Mouse (Mus musculus): Measurements from ENCODE around the gene Sec14l2. TPM values are rescaled to one million over a fixed set of nuclear protein-coding genes. Genes with fewer than 3 reads are reported as not detected.
"Not testable (repeated sequence)": the region's sequence is repeated elsewhere in the genome, so short reads cannot be mapped to it uniquely, and the experiment has no call there.

Sec14l2 gene
- total RNA-seq, 1 experiment from 2014 or later, result 1.8 TPM

DNA sequence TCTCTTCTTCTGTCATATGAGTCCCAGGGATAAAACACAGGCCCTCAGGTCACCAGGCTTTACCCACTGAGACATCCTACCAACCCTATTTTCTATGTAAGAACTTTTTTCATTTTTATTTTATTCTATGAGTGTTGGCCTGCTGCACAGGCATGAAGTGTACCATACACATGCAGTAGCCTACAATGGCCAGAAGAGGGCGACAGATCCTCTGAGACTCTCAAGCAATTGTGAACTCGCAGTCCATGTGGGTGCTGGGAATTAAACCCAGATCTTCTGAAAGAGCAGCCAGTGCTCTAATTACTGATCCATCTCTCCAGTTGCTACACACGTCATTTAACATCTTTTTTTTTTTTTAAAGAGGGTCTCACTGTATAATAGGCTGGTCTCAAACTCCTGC, 10.2 kb upstream of the Sec14l2 start:
- no peak for DNase-seq

DNA sequence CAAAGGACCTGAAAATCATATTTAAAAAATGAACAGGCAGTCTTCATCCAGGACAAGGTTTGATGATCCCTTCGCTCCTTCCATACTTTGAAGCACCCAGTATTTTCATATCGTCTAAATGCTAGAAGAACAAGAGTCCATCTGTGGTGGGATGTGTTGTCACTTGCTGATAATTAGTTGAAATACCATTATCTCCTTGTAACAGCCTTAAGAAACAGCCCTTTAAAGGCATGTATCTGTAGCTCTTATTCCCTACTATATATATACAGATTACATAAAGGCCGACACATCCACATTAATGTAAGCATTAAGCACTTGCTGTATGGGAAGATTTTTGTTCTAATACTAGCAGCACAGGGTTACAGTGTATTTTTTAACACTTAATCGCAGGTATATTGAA, 5.2 kb upstream of the Sec14l2 start:
- DNase-seq, result not testable (repeated sequence)

DNA sequence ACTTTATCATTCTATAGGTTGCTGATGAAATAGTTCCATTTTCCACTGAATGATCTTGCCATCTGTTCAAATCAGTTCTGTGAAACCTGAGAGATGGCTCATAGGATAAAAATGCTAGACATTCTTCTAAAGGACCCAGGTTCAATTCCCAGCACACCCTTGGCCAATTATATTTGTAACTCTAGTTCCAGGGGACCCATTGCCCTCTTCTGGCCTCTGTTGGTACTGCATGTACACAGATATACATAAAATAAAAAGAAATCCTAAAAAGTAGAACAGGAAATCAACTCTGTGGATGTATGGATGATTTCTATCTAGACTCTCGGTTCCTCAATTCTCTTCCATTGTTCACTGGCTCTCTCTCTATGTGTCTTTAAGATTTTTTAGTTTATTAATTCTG, 3.8 kb upstream of the Sec14l2 start:
- DNase-seq, result no peak

DNA sequence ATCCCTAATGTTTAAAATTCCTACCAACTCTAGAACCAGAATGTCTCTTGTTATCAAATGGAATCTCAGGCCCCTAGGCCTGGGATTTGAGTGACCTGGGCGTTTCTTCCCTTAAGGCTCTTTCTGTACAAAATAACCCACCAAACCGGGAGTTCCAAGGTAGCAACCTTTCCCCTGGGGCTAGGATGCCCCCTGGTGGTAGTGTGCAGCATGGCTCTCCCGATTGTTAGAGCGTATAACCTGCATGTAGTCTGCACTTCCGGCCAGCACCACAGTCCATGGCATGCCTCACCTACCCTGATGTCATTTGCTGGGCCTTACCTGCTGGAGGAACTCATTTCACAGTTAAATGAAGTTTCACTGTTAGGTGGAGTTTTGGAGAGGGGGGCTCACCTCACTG, 707 bp upstream of the Sec14l2 start:
- DNase-seq, result peak; percentile 48

DNA sequence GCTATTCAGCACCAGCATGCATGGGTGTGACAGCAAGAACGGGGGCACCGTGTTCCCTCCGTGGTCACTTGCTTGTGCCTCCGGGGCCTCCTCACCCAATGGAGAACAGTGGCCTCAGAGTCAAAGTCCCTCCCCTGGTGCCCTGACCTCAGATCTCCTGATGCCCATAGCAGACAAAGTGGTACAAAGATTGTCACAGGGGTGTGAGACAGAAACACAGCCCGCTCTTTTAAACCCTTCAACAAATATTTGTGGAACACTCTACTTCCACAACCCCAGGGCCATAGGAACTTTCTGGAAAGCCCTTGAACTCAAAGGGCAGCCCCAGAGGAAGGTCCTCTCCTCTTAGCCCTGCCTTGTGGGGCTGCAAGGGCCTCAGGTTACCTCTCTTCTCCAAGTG, 989 bp downstream of the Sec14l2 start:
- no peak for DNase-seq

DNA sequence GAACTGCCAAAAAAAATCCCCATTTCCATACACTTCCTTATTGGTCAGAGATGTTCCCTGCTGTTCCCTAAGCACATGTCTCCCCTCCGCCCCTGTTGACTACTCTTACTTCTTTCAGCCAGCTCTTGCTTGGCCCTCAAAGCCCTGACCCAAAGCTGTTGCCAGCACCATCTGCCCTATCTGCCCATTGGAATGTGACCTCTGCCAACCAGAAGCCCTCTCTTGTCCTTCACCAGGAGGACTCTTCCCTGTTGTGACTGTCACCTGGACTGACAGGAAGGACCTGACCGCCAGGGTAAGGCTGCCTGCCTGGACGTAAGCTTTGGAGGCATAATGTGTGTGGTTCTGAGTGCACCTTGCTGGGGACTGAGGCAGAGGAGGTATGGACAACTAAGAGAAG, 1.5 kb downstream of the Sec14l2 start:
- no peak for DNase-seq

DNA sequence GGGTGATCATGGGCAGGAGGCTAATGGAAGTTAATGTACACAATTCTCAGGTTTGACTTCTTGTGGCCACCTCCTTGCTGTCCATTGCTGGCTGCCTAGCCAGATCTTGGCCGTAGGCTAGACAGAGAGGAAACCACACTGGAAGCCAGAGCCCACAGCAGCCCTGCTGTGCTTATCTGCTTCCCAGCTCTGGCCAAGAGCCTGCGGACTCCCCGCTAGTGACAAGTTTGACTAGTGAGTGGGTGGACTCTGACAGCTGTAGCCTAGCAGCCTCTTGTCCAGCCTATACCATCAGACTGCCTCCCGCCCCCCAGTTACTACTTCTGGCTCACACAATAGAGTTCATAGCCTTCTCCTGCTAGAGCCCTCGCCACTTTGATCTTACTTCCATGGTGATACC, 3.6 kb downstream of the Sec14l2 start:
- DNase-seq, result no peak

DNA sequence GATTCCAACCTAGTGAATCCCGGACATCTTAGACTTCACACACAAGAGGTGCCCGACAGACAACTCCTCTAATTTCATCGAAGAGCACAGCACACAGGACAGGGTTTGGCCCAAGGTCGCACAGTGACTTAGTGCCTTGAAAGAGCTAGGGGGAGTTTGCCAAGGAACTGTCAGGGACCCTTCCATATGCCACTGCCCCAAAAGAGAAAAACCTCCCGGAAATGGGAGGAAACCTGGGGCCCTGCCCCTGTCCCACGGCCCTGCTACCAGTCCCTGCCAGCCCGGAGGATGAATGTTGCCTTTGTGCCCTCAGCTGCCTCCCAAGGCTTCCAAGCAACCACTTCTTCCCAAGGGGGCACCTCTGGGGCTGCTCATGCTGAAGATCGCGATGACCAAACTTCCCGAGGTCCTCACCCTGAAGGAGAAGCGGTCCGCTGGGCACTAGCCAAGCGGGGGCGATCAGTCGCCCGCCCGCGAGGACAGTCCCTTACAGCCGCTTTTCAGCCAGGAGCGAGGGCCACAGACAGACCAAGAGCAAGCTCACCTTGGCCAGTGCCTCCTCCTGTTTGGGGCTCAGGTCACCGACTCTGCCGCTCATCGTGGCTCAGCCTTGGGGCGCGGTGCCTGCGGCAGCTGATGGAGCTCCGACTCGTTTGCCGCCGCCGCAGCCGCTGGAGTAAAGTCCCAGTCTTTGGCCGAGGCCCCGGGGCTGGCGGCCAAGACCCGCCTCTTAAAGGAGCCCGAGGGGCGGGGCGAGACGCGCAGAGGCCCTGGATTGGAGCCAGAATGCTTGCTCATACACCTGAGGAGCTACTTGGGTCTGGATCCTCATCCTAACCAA, 4.9 kb downstream of the Sec14l2 start:
- DNase-seq, result peak; percentile 59

DNA sequence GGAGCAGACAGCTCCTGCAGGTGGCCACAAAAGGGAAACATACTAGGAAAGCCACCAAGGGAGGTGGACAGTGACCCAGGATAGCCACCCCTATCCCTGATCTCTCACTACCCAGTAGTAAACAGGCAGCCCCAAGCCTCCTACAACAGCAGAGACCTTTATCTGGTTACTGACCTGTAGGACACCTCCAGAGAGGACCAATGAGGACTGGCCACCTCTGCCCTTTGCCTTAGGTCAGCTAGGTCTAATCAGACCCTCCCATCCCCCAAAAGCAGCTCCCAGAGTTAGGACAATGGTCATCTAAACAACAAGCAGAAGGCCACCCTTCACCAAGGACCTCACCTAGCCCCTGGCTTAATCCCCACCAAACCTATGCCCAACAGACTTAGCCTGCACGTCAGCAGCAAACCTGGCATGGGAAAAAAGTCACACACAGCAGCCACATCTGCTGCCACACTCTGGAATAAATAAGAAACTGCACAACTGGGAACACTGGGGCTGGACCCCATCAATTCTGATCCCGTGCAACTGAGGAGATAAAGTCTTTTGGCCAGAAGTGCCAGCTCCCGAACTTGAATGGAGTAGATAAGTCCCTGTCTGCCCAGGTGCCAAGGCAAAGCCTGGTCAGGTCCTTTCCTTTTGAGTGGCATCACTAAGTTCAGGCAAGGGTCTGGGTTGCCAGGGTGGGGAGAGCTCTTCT, 5.7 kb downstream of the Sec14l2 start:
- no peak for DNase-seq

DNA sequence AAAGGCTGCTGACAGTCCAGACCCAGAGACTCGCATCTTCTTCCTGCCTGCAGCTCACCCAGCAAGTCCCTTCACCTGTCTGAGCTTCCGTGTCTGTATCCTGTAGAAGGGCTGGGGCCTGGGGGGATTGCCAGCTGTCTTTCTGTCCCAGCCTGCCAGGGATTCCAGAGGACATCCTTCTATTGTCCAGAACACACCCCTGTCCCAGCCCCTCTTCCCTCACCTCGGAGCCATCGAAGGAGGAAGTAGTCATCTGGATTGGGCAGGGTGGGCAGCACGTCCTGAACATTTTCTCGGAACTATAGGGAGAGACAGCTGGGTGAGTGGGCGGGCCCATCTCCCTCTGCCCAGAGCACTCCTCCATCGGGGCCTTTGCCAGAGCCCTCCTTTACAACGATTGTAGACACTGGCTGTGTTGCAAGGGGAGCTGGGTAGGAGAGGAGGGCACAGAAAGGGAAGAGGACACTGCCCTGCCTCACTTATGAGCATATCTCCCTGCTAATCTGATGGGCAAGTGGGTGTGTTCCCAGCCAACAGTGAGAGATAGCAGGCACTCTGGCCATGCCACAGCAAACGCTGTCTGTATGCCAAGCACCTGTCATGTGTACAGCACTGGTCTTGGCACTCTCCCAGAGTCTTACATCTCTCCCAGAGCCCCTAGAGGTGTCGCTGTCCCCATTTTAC, 6.6 kb downstream of the Sec14l2 start:
- no peak for DNase-seq

DNA sequence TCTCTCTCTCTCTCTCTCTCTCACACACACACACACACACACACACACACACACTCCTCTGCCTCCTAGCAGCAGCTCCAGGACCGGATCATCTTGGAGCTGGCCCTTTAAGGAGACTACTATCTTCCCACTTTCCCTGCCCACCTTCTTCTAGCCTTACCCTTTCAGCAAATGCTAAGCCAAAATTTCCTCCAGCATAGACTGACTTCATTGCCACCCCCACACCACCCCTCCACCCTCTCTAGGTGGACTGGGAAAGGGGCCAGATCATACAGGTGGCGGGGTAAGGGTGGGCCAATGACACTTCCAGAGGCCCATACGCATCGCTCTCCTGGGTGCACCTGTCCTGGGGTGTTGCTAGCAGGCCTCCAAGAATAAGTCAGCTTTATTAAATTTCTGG, 7.8 kb downstream of the Sec14l2 start:
- no peak for DNase-seq

DNA sequence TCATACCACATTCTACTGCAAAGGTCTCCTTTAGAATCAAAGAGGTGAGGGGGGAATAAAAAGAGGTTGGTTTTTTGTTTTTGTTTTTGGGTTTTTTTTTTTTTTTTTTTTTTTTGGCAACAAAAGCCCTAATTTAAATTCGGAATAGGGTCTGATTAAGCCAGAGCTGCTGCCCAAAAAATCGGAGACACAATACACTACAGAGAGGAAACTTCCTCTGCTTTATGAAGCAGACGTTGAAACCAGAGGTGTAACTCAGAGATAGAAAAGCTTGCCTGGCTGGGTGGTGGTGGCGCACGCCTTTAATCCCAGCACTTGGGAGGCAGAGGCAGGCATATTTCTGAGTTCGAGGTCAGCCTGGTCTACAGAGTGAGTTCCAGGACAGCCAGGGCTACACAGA, 8.7 kb downstream of the Sec14l2 start:
- DNase-seq, result not testable (repeated sequence)

DNA sequence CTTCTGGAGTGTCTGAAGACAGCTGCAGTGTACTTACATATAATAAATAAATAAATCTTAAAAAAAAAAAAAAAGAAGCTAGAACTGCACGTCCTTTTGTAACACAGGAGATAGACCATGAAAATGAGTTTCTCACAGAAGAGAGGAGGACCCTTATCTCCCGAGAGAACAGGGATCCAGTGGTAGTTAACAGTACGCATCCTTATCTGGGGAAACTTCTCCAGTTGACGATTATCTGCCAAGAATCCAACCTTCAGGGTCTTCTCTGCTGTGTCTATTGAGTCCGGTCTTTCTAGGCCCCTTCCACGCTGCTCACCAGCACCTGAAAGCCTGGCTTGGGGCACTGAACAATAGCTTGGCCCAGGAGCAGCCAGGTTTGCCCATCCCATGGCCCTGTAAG, 9.2 kb downstream of the Sec14l2 start:
- no peak for DNase-seq

DNA sequence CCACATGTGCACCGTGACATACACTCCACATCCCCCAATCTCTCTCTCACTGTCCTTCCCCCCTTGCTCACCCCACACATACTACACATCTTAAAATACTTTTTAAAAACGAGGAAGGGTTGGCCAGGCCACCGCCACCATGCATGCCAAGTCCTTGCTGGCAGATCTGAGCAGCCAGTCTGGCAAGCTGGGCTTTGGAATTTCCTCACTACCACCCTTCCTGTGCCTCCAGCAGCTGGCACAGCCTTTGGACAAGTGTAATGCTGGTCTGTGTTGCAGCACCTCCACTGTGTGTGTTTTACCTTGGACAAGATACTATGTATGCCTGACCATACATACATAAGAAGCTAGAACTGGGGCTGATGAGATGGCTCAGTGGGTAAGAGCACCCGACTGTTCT, 9.7 kb downstream of the Sec14l2 start:
- no peak for DNase-seq

DNA sequence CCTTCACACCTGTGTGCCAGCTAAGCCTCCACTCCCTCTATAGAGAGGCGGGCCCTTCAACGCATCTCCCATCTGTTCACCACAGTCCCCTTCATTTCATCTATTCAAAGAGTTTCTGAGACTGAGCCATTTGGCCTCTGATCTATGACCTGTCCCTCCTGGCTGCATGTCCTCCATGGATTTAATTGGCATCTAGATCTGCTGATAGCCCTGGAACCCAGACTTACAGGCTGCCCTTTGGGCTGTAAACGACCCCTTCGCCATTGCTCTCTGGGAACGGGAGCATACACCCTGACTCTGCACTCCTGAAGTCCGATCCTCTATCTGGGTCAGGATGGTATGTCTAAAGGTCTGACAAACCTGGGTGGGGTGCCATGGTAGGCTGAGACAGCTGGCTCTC, 10.4 kb downstream of the Sec14l2 start:
- no peak for DNase-seq

DNA sequence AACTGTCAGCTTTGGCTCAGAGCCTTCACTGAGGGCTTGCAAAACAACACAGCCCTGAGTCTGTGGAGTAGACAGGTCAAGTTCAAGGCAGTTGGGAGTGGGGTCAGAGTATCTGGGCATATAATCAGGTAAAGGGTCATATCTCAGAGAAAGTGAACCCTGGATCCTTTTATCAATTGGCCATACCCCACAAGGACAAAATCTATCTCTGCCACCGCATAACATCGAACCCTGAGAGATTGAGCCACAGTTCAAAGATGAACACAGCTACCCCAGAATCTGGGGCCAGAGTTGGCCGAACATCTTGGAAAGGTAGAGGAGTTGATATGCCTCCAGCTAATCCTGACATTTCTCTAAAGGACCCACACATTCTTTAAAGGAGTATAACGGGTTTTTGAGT, 11.2 kb downstream of the Sec14l2 start:
- DNase-seq, result no peak

DNA sequence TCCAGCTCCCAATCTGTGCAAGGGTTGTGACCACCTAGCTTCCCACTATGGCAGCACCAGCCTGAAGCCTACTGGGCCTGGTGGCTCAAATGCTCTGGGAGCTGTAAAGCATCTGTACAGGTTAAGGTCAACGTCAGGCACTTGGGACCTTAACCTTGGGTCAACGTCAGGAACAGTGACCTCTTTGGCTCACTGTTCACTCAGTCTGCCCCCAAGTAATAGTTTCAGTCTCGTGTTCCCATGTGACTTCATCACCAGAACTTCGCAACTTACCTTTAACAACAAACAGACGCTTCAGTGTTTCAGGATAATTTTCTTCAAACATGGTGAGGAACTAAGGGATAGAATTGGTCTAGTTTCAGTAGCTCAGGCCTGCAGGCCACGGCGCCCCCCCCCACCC, 14.5 kb downstream of the Sec14l2 start:
- DNase-seq, result no peak

DNA sequence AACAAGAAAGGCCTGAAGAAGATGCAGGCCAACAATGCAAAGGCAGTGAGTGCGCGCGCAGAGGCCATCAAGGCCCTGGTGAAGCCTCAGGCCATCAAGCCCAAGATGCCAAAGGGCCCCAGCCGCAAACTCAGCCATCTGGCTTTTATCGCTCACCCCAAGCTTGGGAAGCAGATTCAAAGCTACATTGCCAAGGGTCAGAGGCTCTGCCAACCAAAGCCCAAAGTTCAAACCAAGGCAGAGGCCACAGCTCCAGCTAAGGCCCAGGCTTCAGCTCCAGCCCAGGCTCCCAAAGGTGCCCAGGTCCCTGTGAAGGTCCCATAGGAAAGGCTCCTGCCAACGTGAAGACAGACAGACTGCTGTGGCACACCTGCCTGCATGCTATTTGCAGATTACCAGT, 15.3 kb downstream of the Sec14l2 start:
- DNase-seq, result not testable (repeated sequence)

DNA sequence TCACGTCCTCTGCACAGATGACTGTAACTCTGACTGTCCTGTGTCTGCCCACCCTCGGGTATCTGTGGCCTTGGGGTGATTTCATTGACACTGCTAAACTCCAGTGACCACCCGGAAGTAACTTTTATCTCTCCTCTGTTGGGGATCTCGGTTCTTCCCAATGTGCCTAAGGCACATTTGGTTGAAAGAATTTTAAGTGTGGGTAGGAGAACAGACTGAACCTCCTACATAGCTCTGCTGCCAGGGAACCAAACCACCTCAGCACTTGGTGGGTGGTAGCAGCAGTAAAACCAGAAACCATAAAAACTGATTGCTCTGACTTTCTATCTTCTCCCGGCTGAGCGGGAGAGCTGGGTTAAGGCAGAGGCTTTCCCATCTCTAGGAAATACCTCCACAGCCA, 17.8 kb downstream of the Sec14l2 start:
- DNase-seq, result no peak

DNA sequence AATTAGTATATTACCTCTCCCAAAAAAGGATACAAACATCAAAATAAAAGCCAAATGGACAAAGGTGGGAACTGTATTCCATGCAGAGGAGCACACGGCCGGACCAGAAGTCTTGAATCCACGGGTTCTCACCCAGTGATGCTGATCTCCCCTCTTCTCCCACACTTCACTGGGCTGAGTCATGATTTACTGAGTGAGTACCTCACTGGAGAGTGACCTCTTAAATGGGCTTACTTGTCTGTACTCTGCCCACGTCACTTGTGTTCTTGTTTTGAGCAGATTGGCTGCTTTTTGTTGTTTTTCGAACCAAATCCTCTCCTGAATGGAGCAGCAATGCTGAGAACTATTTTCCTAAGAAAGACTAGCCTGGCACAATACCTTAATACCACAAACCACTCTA, 18.2 kb downstream of the Sec14l2 start:
- DNase-seq, result no peak

DNA sequence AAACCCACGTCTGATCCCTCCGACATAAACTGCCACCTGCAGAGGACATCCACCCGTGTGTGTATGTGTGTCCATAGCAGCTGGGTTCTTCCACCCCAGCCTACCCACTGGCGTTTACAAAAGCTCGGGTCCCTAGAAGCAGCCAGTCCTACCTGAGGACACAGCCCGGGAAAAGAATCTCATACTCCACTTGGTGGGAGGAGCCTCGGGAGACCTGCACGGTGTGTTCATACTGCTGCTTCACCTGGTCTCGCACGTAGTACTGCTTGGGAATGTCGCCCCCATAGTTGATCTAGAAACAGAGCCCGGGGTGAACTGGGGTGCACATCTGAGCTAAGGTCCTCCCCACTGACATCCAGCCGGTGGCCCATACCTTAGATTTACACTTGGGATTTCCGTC, 19.7 kb downstream of the Sec14l2 start:
- DNase-seq, result no peak

DNA sequence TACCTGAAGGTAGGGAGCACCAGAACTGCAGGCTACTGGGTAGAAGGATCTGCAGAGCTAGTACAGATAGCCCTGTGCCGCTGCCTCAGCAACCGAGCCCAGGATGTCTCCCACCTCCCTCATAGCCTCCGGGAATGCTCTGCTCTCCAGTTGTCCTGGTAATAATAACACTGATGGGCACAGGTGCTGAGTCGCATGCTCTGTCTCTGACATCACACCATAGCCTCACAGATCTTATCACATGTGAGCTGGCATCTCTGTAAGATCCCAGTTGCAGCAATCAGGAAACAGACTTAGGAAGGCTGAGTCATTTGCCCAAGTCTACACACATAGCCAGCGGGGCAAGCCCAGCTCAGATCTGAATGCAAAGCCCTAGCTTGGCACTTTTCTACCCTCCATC, 21.4 kb downstream of the Sec14l2 start:
- no peak for DNase-seq

DNA sequence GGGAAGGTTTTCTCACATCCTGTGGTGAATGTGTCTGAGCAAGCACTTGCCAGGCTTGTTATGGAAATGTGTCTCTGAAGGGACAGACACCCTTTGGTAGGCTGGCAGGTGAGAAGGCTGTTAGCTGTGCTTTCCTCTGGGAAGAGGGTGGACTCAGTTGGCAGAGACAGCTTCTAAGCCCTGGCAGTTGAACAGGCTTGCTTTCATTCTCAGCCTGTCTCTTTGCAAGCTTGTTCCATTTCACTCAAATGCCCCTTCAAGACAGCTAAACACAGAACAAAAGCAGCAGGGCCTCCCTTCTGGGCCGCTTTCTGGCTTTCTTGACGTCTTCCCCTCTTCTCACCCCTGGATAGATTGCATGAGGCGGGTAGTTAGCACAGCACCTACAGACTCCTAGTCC, 23.8 kb downstream of the Sec14l2 start:
- no peak for DNase-seq

Measured in adrenal gland, postnatal 25 days (tissue).